Mouse (Mus musculus) thymus, adult 2 months (tissue): ENCODE measurements around the gene Kcnk18.

ENCODE experiments used
- CTCF ChIP-seq: fragments of 200-500 bp; IDR thresholded peaks from 2 replicates; pipeline ENCODE4 v1.5.1; 2012; ENCODE audit warnings: mild to moderate bottlenecking, control low read depth, low read length, moderate library complexity, borderline replicate concordance; ENCODE audit not compliant: control insufficient read depth, poor library complexity, insufficient read depth; ENCODE audit errors: extremely low read depth
- POLR2A ChIP-seq: fragments of 200-500 bp; IDR thresholded peaks from 2 replicates; pipeline ENCODE4 v1.6.1; 2012; ENCODE audit warnings: mild to moderate bottlenecking, low read length, control low read depth, moderate library complexity; ENCODE audit not compliant: control insufficient read depth, poor library complexity, insufficient read depth; ENCODE audit errors: extremely low read depth

GRCm38 (mm10) chr19:59263171-59263570, 44.2 kb downstream of the Kcnk18 start:
- TF ChIP-seq POLR2A (no peak), CTCF (no peak)
